Mouse (Mus musculus) olfactory bulb, adult 2 months (tissue): ENCODE data around the gene Mettl23. TPM values are rescaled to one million over a fixed set of nuclear protein-coding genes. Genes with fewer than 3 reads are reported as not detected.

ENCODE experiments used
- H3K27ac ChIP-seq: fragments of 200-500 bp; 2 replicates; pipeline ENCODE4 v1.5.1; 2012; ENCODE audit warnings: low read depth, low read length; ENCODE audit not compliant: insufficient read depth
- H3K4me1 ChIP-seq: fragments of 200-500 bp; 2 replicates; pipeline ENCODE4 v1.6.1; 2012; ENCODE audit warnings: low read length; ENCODE audit not compliant: control insufficient read depth, insufficient read depth
- H3K4me3 ChIP-seq: fragments of 200-500 bp; 2 replicates; pipeline ENCODE4 v1.5.1; 2012; ENCODE audit warnings: mild to moderate bottlenecking, low read depth, low read length, moderate library complexity; ENCODE audit not compliant: insufficient read depth
- CTCF ChIP-seq: fragments of 200-500 bp; IDR thresholded peaks from 2 replicates; pipeline ENCODE4 v1.5.1; 2012; ENCODE audit warnings: low read depth, mild to moderate bottlenecking, low read length, moderate library complexity; ENCODE audit not compliant: insufficient read depth
- POLR2A ChIP-seq: fragments of 200-500 bp; IDR thresholded peaks from 2 replicates; pipeline ENCODE4 v1.6.1; 2012; ENCODE audit warnings: mild to moderate bottlenecking, low read depth, low read length, moderate library complexity; ENCODE audit not compliant: insufficient read depth
- WGBS: fragments of 180-500 bp; shearing (Covaris S2); methylation state at CpG from one replicate; pipeline ENCODE4 v1.1.7; 2018; 5-methylcytosine and 5-hydroxymethylcytosine counted together
- polyA plus RNA-seq: library from polyadenylated mRNA; stranded (reverse); fragments of >200 nt; gene quantifications from 2 replicates; pipeline ENCODE4 v1.2.4, GENCODE M21; 2012; ENCODE audit warnings: low replicate concordance; ENCODE audit not compliant: missing spikeins, insufficient read depth, insufficient read length

The Mettl23 gene
- polyA plus RNA-seq, 1 experiment = not detected

DNA sequence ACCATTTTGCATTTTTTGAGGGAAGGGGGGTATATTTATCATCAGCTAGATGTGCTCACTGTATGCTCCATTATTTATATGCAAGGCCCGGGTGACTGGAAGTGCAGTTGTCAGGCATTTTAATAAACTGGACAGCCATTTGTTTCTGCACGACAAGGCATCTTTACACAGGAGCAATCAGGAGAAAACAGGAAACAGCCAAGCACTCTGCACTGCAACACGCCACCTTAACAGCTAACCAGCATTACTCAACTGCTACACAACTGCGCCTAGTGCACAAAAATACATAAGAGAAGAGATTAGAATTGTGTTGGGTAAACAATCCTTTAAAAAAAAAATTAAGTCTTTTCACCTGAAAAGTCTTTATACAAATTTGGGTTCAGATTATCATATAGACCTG lies 7.0 kb downstream of the Mettl23 start:
- Histone ChIP-seq H3K4me3 (no peak overlapping the region), H3K4me1 (no peaks in the 10 kb centered on the region), H3K27ac (no peak overlapping the region)
- no peak for TF ChIP-seq POLR2A
- no peak for TF ChIP-seq CTCF
- WGBS = 31% methylated on average over 4 of the region's 4 CpGs

DNA sequence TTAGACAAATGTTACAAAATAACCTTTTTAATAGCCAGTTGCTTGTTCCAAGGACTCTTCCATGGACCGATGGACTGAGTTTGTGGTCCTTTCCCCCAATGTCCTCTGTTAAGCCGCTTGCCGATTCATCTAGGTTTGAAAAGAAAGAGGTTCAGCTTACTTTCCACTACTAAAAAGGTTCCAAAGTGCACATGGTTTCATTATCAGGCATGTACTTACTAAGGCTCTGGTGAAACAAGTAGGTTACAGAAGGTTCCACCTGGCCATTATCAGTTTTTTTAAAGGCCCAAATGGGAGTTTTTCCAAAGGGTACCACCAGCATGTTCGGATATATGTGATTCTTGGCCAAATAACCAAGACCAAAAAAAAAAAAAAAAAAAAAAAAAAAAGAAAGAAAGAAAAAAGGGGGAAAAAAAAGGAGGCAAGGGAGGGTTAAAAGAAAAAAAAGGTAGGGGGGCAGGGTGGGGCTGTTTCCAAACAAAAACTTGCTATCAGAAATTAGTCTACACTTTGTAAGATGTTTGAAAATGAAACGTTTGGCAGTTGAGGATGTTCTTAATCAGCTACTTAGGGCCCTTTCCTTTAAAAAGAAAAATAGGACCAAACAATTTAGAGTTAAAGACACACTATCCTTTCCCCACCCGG lies 7.9 kb downstream of the Mettl23 start:
- TF ChIP-seq CTCF (no peak), POLR2A (no peak)
- Histone ChIP-seq H3K27ac (peak overlapping the region; percentile 87; the same call in 1 of the 2 replicates), H3K4me3 (no peak overlapping the region), H3K4me1 (no peaks in the 10 kb centered on the region)
- 5% methylated on average over 6 of the region's 6 CpGs for WGBS

DNA sequence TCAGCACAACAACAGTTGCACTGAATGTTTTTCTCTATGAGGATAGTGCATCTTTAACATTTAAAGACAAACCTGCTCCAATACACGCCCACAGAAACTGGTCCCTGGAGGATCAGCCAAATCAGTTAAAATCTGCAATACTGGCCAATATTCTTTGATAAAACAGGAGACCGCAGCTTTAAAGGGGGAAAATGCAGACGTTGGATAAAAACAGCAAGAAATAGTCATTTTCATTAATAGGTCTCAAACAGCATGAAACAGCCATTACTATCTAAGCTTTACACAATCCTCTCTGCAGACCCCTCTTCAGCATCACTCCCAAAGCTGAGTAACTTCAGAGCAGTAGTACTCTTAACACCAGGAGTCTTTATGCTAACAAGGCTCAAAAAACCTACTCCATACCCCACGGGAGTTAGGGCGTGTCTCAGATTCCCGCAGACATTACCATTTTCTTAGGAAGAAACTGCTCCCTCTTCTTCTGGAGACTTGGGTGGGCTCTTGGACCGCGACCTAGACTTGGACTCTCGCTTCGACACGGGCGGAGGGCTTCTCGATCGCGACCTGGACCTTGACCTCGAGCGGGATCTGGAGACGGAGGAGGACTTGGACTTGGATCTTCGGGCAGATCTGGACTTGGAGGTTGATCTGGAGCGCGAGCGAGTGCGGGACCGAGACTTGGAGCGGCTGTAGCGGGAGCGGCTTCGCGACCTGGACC lies 8.7 kb downstream of the Mettl23 start:
- WGBS = under 1% methylated on average over 29 of the region's 29 CpGs
- Histone ChIP-seq H3K4me1 (no peaks in the 10 kb centered on the region), H3K27ac (peak overlapping the region; percentile 87), H3K4me3 (peak overlapping the region; percentile 94)
- TF ChIP-seq CTCF (no peak), POLR2A (no peak)

DNA sequence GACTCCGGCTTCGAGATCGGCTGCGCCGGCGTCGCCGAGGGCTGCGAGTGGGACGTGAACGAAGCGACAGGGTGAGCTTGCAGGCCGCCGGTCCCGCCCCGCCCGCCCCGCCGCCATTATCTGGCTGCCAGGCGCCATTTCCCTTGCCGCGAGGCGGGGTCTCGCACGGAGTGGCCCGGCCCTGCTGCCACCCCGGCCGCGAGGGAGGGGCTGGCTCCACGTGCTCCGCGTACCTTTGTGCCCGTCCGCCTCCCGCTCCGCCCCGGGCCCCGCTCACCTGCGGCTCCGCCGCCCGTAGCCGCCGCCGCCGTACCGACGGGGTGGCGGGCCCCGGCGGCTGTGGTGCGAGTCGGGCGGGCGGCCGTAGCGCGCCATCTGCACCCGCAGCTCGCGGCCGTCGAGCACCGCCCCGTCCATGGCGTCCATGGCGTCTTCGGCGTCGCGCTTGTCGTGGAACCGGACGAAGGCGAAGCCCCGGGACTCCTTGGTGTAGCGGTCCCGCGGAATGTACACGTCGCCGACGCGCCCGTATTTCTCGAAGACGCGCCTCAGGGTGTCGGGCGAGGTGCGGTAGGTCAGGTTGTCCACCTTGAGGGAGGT lies 9.3 kb downstream of the Mettl23 start, which contains the start of gene Mfsd11:
Gene Mfsd11, plus strand, starts transcription at position 150 of the 600 bp plus-strand sequence.
- Histone ChIP-seq H3K4me3 (peak within 1 kb of the TSS; percentile 94), H3K27ac (peak within 1 kb of the TSS; percentile 95), H3K4me1 (no peaks in the 10 kb centered on the region)
- whole genome bisulfite sequencing = under 1% methylated on average over 88 of the region's 91 CpGs
- TF ChIP-seq CTCF = no peak
- TF ChIP-seq POLR2A = no peak

DNA sequence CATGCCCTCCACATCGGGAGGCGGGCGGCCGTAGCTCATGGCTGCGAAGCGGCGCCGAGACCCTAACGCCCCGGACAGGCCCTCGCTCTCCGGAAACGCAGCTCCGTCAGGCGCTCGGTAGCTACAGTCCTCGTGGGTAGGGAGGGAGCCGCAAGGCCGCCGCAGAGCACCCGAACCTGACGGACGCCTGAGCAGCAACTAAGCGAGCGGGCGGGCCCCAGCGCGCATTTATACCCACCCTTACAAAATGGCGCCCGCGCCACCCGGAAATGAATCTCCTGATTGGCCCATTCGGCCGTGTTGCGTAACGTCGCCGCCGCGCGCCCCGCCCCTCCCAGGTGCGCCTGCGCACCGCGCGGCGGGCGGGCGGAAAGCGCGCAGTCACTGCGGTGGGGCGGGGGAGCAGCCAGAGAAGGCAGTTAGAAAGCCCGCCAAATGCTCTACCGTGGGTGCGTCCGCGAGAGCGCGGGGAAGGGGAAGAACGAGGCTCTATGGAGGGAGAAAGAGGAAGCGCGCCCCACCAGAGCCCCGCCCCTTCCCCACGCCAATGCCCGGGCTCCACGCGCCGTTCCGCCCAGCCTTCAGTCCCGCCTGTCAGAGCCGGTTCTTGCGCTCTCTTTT lies 9.9 kb downstream of the Mettl23 start, which contains the start of gene Srsf2:
Gene Srsf2, minus strand, starts transcription at position 204 of the 621 bp plus-strand sequence.
- TF ChIP-seq CTCF (no peak), POLR2A (peak; percentile 99)
- Histone ChIP-seq H3K4me1 (no peaks in the 10 kb centered on the region), H3K4me3 (peak within 1 kb of the TSS; percentile 94), H3K27ac (peak within 1 kb of the TSS; percentile 95)
- WGBS = under 1% methylated on average over 74 of the region's 74 CpGs

DNA sequence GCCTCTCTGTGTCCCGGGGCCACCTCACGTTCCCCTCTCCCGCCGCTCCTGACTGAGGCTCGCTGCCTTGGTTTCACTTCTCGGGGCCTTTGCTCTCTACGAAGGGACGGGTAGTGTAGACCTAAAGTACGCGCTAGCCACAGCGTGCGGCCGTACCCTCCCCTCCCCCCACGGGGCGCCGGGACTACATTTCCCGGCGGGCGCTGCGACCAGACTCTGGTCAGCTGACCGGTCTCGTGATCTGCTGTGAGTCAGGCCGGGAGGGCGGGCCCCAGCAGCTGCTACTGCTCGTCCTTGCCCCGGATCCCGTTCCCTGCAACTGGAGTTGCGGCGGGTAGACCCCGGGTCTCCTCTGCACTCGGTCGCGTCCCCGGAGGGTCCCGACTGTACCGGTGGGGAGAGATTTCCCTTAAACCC lies 10.4 kb downstream of the Mettl23 start:
- peak; percentile 86 for TF ChIP-seq POLR2A
- no peak for TF ChIP-seq CTCF
- under 1% methylated on average over 36 of the region's 36 CpGs for WGBS
- Histone ChIP-seq H3K4me3 (peak overlapping the region; percentile 94), H3K4me1 (no peaks in the 10 kb centered on the region), H3K27ac (peak overlapping the region; percentile 85)

DNA sequence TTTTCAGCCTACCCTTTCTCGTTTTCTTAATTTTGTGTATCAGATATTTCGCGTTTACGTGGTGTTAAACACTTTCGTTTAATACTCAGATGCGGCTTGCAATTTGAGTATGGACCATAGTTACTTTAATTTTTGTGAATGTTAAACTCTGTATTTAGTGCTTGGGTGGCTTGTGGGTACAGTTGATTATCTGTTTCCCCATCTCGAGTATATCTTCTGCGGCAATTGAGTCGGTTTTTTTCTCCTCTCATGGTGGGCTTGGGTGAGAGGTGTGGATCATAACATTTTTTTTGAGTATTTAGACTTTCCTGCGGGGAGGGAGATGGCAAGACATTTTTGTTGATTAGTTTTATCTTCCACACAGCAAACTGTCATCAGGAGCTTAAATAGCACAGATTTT lies 11.2 kb downstream of the Mettl23 start:
- Histone ChIP-seq H3K4me1 (no peaks in the 10 kb centered on the region), H3K4me3 (peak overlapping the region; percentile 94), H3K27ac (no peak overlapping the region)
- TF ChIP-seq POLR2A = no peak
- TF ChIP-seq CTCF = no peak
- WGBS = 20% methylated on average over 10 of the region's 10 CpGs

DNA sequence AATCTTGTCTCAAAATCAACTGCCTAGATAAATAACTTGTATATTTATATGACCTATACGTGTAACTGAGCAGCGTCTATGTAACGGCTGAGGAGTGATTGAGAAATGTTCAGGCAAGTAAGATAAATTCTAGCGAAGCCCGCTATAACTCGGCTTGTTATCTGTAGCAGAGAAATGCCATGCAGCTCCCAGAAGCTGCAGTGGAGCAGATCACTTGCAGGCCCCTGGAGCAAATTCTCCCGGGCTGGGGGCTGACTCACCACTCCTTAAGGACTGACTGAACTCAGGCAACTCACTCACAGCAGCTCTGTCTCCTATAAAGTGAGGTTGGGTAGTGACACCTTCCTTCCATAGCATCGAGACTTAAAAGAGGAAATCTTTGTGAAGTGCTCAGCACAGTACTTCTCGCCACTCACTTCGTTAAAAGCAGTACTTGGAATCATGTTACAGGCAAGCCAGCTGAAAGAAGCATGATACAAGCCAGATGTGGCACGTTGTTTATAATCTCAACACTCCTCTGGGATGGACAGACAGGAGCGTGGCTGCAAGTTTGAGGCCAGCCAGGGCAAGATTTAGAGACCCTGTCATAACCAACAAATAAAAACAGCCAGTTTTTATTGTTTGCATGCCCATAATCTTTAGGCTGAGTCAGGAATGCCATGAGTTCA lies 14.2 kb downstream of the Mettl23 start:
- Histone ChIP-seq H3K4me3 (no peak overlapping the region), H3K27ac (no peak overlapping the region), H3K4me1 (no peaks in the 10 kb centered on the region)
- 85% methylated on average over 12 of the region's 12 CpGs for WGBS
- TF ChIP-seq POLR2A (no peak), CTCF (no peak)
